Mouse (Mus musculus) G1E (cell line): ENCODE measurements around the gene Slc2a12. TPM values are rescaled to one million over a fixed set of nuclear protein-coding genes. Genes with fewer than 3 reads are reported as not detected.

Experiments used
- ATAC-seq: 2 replicates; pipeline ENCODE4 v1.8.0; 2016; ENCODE audit warnings: mild to moderate bottlenecking; ENCODE audit not compliant: insufficient number of reproducible peaks, poor library complexity, low FRiP score, severe bottlenecking; ENCODE audit errors: extremely low read depth
- DNase-seq: peaks from one replicate; pipeline ENCODE4 v3.0.0; 2012; ENCODE audit warnings: low spot score
- H3K27me3 ChIP-seq: 2 replicates; pipeline ENCODE4 v1.6.1; 2012; ENCODE audit warnings: mild to moderate bottlenecking, low read length, inconsistent platforms; ENCODE audit not compliant: insufficient read depth
- H3K36me3 ChIP-seq: replicated peaks from 2 replicates; pipeline ENCODE3; 2012; ENCODE audit warnings: mild to moderate bottlenecking, inconsistent platforms
- H3K4me1 ChIP-seq: 2 replicates; pipeline ENCODE4 v1.6.1; 2012; ENCODE audit warnings: low read depth, low read length, inconsistent platforms, mixed read lengths; ENCODE audit not compliant: insufficient read depth
- H3K4me3 ChIP-seq: 2 replicates; pipeline ENCODE4 v1.5.1; 2012; ENCODE audit warnings: low read depth, mild to moderate bottlenecking, inconsistent platforms, low read length, moderate library complexity, mixed read lengths
- H3K9me3 ChIP-seq: replicated peaks from 2 replicates; pipeline ENCODE4 v1.6.1; 2012; ENCODE audit warnings: inconsistent platforms
- CTCF ChIP-seq: IDR thresholded peaks from 2 replicates; pipeline ENCODE4 v1.5.1; 2012; ENCODE audit warnings: low read depth, low read length, inconsistent platforms, mixed read lengths
- GATA1 ChIP-seq: IDR thresholded peaks from 2 replicates; pipeline ENCODE4 v1.6.1; 2012; ENCODE audit warnings: borderline replicate concordance, low read length, inconsistent platforms, mixed read lengths
- GATA2 ChIP-seq: IDR thresholded peaks from 2 replicates; pipeline ENCODE4 v1.6.1; 2012; ENCODE audit warnings: low read depth, low read length, inconsistent platforms, borderline replicate concordance
- POLR2AphosphoS5 ChIP-seq: IDR thresholded peaks from 2 replicates; pipeline ENCODE4 v1.6.1; 2012; ENCODE audit warnings: low read depth, low read length, inconsistent platforms; ENCODE audit not compliant: insufficient replicate concordance
- TAL1 ChIP-seq: conservative IDR thresholded peaks from 2 replicates; pipeline ENCODE4 v1.6.1; 2012; ENCODE audit warnings: low read depth, low read length, inconsistent platforms, mixed read lengths
- polyA plus RNA-seq: library from polyadenylated mRNA; stranded (reverse); fragments of >175 nt; gene quantifications from 2 replicates; pipeline ENCODE4 v1.2.3, GENCODE M21; 2012
- total RNA-seq, 2 experiments: library from RNA; stranded (forward) in 1 of 2; stranded (reverse) in 1 of 2; fragments of 200-1000 nt in 1 of 2; fragments of >200 nt in 1 of 2; fragmentation: Nextera tagmentation in 1 of 2; gene quantifications; 2 replicates each; pipeline ENCODE4 v1.2.3; 2014 to 2017

Gene Slc2a12
- total and polyA plus RNA-seq, 3 experiments, result 0.16 TPM; not detected in 2

GRCm38 (mm10) chr10:22613301-22613700 lies 31.5 kb upstream of the Slc2a12 start:
- H3K36me3 ChIP-seq, result no peaks in the 10 kb centered on the region
- no peak for ATAC-seq
- no peaks in the 10 kb centered on the region for H3K4me1 ChIP-seq
- H3K27me3 ChIP-seq, result no peaks in the 10 kb centered on the region; the same call in 1 of the 2 replicates
- H3K9me3 ChIP-seq, result no peaks in the 10 kb centered on the region
- H3K4me3 ChIP-seq, result no peak overlapping the region
- no peak for TF ChIP-seq GATA1
- no peak for TF ChIP-seq TAL1
- no peak for TF ChIP-seq GATA2
- TF ChIP-seq POLR2AphosphoS5, result no peak
- TF ChIP-seq CTCF, result no peak
- no peak for DNase-seq

- no peak overlapping the region for H3K4me3 ChIP-seq
- H3K4me1 ChIP-seq, result no peaks in the 10 kb centered on the region
- TF ChIP-seq GATA2 (no peak), GATA1 (no peak), TAL1 (no peak), CTCF (no peak), POLR2AphosphoS5 (no peak)
- no peaks in the 10 kb centered on the region for H3K36me3 ChIP-seq
- DNase-seq, result no peak
- no peaks in the 10 kb centered on the region for H3K9me3 ChIP-seq
- H3K27me3 ChIP-seq, result no peaks in the 10 kb centered on the region
- no peak for ATAC-seq
Observed at GRCm38 (mm10) chr10:22614554-22614953, 30.3 kb upstream of the Slc2a12 start.

- no peaks in the 10 kb centered on the region for H3K4me1 ChIP-seq
- TF ChIP-seq POLR2AphosphoS5 (no peak), TAL1 (no peak), GATA1 (no peak), CTCF (no peak), GATA2 (no peak)
- no peaks in the 10 kb centered on the region for H3K36me3 ChIP-seq
- no peaks in the 10 kb centered on the region; the same call in 1 of the 2 replicates for H3K27me3 ChIP-seq
- DNase-seq (no peak), ATAC-seq (no peak)
- H3K4me3 ChIP-seq, result no peak overlapping the region
- H3K9me3 ChIP-seq, result no peaks in the 10 kb centered on the region
Observed at GRCm38 (mm10) chr10:22615309-22615708, 29.5 kb upstream of the Slc2a12 start.

- Histone ChIP-seq H3K27me3 (no peaks in the 10 kb centered on the region; the same call in 1 of the 2 replicates), H3K36me3 (no peaks in the 10 kb centered on the region), H3K4me1 (no peaks in the 10 kb centered on the region), H3K9me3 (no peaks in the 10 kb centered on the region), H3K4me3 (no peak overlapping the region)
- DNase-seq (peak; percentile 7), ATAC-seq (no peak)
- peak; percentile 45 for TF ChIP-seq CTCF
- no peak for TF ChIP-seq TAL1
- no peak for TF ChIP-seq GATA1
- no peak for TF ChIP-seq POLR2AphosphoS5
- no peak for TF ChIP-seq GATA2
Observed at GRCm38 (mm10) chr10:22618842-22619241, 26.0 kb upstream of the Slc2a12 start.

GRCm38 (mm10) chr10:22628832-22629231 lies 16.0 kb upstream of the Slc2a12 start:
- Histone ChIP-seq H3K36me3 (no peaks in the 10 kb centered on the region), H3K4me1 (no peaks in the 10 kb centered on the region), H3K4me3 (no peak overlapping the region), H3K9me3 (no peaks in the 10 kb centered on the region), H3K27me3 (peaks cover 23% of the 10 kb centered on the region)
- ATAC-seq (no peak), DNase-seq (no peak)
- TF ChIP-seq GATA2 (no peak), CTCF (no peak), TAL1 (no peak), GATA1 (no peak), POLR2AphosphoS5 (no peak)

- ATAC-seq, result no peak
- Histone ChIP-seq H3K9me3 (no peaks in the 10 kb centered on the region), H3K4me1 (no peaks in the 10 kb centered on the region), H3K36me3 (no peaks in the 10 kb centered on the region), H3K27me3 (peaks cover 23% of the 10 kb centered on the region), H3K4me3 (no peak overlapping the region)
- no peak for DNase-seq
- TF ChIP-seq GATA2 (no peak), GATA1 (no peak), TAL1 (no peak), POLR2AphosphoS5 (no peak), CTCF (no peak)
Observed at GRCm38 (mm10) chr10:22631103-22631502, 13.7 kb upstream of the Slc2a12 start.

GRCm38 (mm10) chr10:22631528-22631927 lies 13.3 kb upstream of the Slc2a12 start:
- DNase-seq (no peak), ATAC-seq (no peak)
- no peaks in the 10 kb centered on the region for H3K9me3 ChIP-seq
- TF ChIP-seq POLR2AphosphoS5, result no peak
- no peak for TF ChIP-seq CTCF
- no peak for TF ChIP-seq TAL1
- no peak for TF ChIP-seq GATA2
- no peak for TF ChIP-seq GATA1
- no peak overlapping the region for H3K4me3 ChIP-seq
- peaks cover 23% of the 10 kb centered on the region for H3K27me3 ChIP-seq
- H3K4me1 ChIP-seq, result no peaks in the 10 kb centered on the region
- H3K36me3 ChIP-seq, result no peaks in the 10 kb centered on the region
